Comparison of ENCODE assay signal across 18 mouse cellular contexts in genomic region chr2:73000194-73000593, GRCm38 (mm10). TPM values are rescaled to one million over a fixed set of nuclear protein-coding genes. Genes with fewer than 3 reads are reported as not detected.
"Had no signal": no experiment of that assay in that cellular context is flagged by ENCODE, and none has a peak within 500 bp of the region (broad histone marks: within the 10 kb centered on the region; RNA-seq: fewer than 3 reads in every experiment).

No protein-coding gene starts in this region.

- H3K27ac ChIP-seq: intestine, embryonic 15.5 days; left cerebral cortex, adult 2 months; limb, embryonic 10.5 days; midbrain, embryonic 10.5 days; midbrain, embryonic 15.5 days; neural tube, embryonic 12.5 days had no signal

- H3K4me3 ChIP-seq: intestine, embryonic 15.5 days; left cerebral cortex, adult 2 months; limb, embryonic 10.5 days; midbrain, embryonic 10.5 days; midbrain, embryonic 15.5 days; neural tube, embryonic 12.5 days had no signal

- H3K36me3 ChIP-seq: intestine, embryonic 15.5 days; limb, embryonic 10.5 days; midbrain, embryonic 10.5 days; midbrain, embryonic 15.5 days; neural tube, embryonic 12.5 days had no signal

- H3K9me3 ChIP-seq: intestine, embryonic 15.5 days; limb, embryonic 10.5 days; midbrain, embryonic 10.5 days; midbrain, embryonic 15.5 days; neural tube, embryonic 12.5 days had no signal

- ATAC-seq: intestine, embryonic 15.5 days; lung, postnatal 0 days; midbrain, embryonic 15.5 days had no signal

- H3K9ac ChIP-seq: intestine, embryonic 15.5 days; midbrain, embryonic 15.5 days; neural tube, embryonic 12.5 days had no signal

- H3K4me2 ChIP-seq: intestine, embryonic 15.5 days; midbrain, embryonic 15.5 days; neural tube, embryonic 12.5 days had no signal

- DNase-seq: kidney, adult 18-20 months; kidney, postnatal 10 days; lung, adult 2 months; lung, postnatal 36 days; right cerebral cortex, postnatal 4 days; spleen, adult 18-20 months; thymus, adult 18-20 months; thymus, postnatal 25 days had no signal

- H3K27me3 ChIP-seq: intestine, embryonic 15.5 days; midbrain, embryonic 15.5 days; neural tube, embryonic 12.5 days had no signal

RNA-seq across cellular contexts. Expression of gene Gm11084, which starts 13.7 kb away (rescaled TPM):
- polyA plus RNA-seq: intestine, embryonic 15.5 days; kidney, embryonic 14.5 days; limb, embryonic 10.5 days; limb, embryonic 14.5 days; lung, adult 2 months; lung, postnatal 0 days; midbrain, embryonic 10.5 days; midbrain, embryonic 15.5 days; neural tube, embryonic 12.5 days; stomach, embryonic 14.5 days had no signal
